Mouse (Mus musculus) pancreas, adult 10 weeks (tissue): ENCODE data around the gene Drosha. TPM values are rescaled to one million over a fixed set of nuclear protein-coding genes. Genes with fewer than 3 reads are reported as not detected.

ENCODE experiments used
- polyA plus RNA-seq: library from polyadenylated mRNA; stranded (reverse); fragments of 350-450 nt; fragmentation: Illumina TruSeq; extraction: RNeasy Lipid Tissue Mini Kit (QIAGEN cat#74804); gene quantifications from one replicate; pipeline ENCODE4 v1.2.3, GENCODE M21; 2015; ENCODE audit warnings: low read depth, low replicate concordance; ENCODE audit not compliant: insufficient read depth

Gene Drosha
- polyA plus RNA-seq, result 6.8 TPM

GRCm38 (mm10) chr15:12824197-12824952 is at the start of gene Drosha, which contains the start of gene 6030458C11Rik:
TSS of gene Drosha (plus strand) at chr15:12824815.
TSS of gene 6030458C11Rik (minus strand) at chr15:12824649.

Other genes starting within 250 kb of the Drosha start
- 2.3 TPM for gene Pdzd2, start 84.9 kb upstream of the Drosha start, polyA plus RNA-seq
- gene 6030458C11Rik, start 166 bp upstream of the Drosha start, polyA plus RNA-seq, result 2.9 TPM